Mouse (Mus musculus) cerebellum, postnatal 25 days (tissue): ENCODE measurements at regions not wholly inside any gene's neighbourhood (a gene's known extent, or its start where the extent isn't known, plus 50 kb on each side); places are given as distances from the start of the nearest gene placed in this dataset.
A peak's percentile ranks its signal among the peaks of the same experiment; 100 is the strongest.

Experiments
- DNase-seq, 2 experiments: peaks; one replicate each; pipeline ENCODE4 v3.0.0; 2021; ENCODE audit warnings: mixed read lengths in 2 of 2

DNA sequence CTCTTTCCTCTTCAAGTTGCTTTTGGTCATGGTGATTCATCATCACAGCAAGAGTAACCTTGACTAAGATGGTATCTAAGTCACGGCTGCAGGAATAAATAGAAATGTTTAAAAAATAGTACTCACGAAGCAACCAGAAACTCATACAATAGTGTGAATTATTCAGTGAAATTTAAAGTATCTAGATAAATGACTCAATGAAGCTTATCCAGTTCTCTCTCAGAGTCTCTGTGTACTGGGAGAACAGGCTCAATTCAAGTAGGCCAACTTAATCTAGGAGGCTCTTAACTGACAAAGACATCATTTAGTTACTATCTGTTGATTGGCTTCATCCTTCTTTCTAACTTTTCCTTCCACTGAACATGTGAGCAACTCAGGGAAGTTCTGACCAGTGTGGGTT is 175.5 kb upstream of the Pcdh15 start:
- DNase-seq, result no peak

DNA sequence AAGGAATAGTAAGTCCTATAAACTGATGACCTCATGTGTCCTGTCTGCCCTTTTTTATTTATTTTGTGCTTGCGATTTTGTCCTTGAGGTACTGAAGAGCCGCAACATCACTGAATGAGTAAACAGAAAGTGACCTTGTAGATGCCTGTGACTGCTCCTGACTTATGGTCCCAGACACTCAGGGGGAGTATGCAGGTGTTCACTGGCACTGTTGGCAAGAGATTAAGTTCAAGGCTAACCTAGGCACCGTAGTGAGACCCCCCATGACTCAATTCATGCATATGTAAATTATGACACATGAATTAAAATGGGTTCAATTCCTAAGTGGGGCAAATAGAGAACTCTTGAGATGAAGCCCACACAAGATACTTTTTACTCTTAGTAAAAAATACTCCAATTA is 142.2 kb upstream of the Pcdh15 start:
- DNase-seq, result no peak

DNA sequence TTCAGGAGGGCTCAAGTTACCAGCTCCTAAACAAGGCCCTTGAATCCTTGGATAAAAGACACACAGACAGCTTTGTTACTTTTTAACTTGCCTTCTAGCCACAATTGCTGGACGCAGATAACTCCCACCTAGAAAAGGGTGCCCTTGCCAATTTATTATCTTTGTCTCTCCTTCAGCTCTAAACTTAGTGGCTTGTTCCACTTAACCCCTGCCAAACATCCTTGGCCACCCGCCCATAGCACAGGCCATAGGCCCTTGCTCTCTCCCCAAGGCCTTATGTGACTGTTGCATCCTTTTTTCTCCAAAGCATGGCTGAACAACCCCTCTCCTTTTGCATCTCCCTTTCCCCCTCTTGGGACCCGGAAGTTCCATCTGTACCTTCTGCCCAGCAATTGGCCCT is 139.1 kb upstream of the Pcdh15 start:
- DNase-seq, result no peak

DNA sequence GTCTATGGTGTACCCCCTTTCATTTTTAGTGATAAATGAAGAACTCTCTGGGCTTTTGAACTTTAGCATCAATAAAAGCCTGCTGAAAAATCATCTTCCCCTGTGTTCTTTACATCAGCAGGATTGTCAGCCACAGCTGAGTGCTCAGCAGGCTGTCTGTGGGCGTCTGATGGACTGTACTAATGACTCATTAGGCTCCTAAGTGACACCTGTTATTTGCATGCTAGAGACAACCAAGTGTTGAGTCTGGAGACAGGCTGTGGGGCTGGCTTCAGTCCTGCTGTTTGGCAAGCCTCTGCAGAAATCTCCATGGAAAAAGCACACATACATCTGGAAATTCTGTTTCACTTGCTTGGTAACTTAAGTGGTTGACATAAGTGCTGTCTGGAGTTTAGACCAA is 117.8 kb upstream of the Pcdh15 start:
- no peak for DNase-seq

DNA sequence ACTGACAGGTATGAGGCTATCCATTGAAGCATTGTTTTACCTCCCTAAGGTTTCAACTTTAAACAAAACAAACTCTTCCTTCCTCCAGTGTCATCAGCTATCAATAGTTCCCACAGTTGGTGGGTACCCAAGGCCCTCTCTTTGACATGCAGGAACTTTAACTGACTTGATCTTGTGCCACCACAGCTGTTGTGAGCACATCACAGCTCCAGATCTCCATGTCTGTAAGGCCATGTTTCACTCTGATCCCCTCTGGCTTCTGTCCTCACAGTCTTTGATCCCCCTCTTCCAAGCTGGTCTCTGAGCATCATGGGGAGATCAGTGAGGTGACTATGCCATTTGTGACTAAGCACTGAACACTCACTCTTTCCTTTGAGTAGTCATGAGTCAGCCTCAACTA is 110.8 kb upstream of the Pcdh15 start:
- DNase-seq, result no peak

DNA sequence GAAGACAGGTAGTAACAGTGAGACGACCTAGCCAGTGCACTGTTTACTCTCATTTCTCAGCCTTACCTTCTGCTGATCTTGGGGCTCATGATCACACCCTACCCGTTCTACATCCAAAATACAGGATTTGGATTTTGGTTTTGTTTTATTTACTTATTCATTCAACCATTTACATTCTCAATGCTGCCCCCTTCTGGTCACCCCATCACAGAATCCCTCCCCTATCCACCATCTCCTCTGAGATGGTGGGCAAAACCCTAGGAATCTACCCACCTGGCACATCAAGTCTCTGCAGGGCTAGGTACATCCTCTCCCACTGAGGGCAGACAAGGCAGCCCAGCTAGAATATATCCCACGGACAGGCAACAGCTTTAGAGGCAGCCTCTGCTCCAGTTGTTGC is 88.2 kb upstream of the Pcdh15 start:
- peak in 1 of 2 experiments; percentile 3 for DNase-seq

DNA sequence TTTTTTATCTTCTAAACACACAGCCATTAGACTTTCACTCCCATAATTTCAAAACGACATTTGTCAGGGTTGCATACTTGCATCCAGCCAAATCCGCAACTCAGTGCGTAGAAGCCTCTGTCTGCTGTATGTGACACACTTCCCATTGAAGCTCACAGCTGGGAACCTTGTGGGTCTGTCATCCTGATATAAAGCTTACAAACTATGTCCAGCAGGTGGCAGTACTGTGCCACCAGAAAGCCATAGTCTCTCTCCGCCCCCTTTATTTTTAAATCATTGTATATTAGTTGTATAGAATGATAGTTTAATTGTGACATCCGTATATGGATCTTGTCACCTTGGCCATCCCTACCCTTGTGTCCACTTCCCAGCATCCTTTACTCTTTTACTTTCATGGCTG is 87.3 kb upstream of the Pcdh15 start:
- DNase-seq, result peak in 1 of 2 experiments; percentile 2

DNA sequence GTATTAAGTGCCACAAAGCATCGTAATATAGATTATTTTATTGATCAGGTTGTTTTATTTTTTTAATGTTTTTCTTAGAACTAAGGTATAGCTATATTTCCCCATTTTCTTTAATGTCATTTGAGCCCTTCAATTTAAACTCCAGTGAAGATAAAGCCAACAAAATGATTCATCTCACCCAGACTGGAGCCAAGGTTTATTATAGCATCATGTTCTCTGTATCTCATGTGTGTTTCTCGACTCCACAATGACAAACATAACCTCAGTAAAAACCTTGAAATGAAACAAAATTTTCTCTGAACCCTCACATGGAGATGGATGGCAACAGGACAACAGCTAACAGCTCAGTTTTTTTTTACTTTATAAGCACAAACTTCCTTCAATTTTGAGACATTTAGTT is 61.7 kb upstream of the Pcdh15 start:
- no peak for DNase-seq

DNA sequence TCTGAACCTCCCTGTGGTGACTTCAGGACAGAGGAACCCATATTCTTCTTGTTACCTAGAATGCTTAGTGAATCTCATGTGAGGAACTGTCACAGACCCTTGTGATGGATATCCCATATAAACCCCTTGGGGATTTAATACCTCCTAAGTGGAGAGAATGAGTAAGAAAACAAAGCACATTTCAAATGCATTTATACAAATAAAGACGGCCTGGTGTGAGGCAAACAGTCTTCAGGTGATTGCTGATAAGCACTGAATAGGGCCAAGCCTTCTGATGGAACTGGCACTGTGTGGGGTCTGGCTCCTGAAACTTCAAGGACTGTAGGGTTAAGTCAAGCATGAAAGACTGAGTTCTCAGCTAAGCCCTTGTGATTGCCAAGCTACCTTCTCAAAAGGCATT is 59.6 kb upstream of the Pcdh15 start:
- DNase-seq, result no peak
